Mouse (Mus musculus) C2C12 (cell line): Measurements from ENCODE around the gene Gfod2.

Experiments used
- CTCF ChIP-seq: IDR thresholded peaks from one replicate; pipeline ENCODE4 v1.5.1; 2011; ENCODE audit not compliant: control insufficient read depth, insufficient read depth, insufficient read length
- FOSL1 ChIP-seq: IDR thresholded peaks from one replicate; pipeline ENCODE4 v1.8.0; 2011; ENCODE audit warnings: mild to moderate bottlenecking, low read length; ENCODE audit not compliant: poor library complexity, insufficient read depth, severe bottlenecking
- MYOD1 ChIP-seq: IDR thresholded peaks from one replicate; pipeline ENCODE4 v1.6.1; 2011; ENCODE audit warnings: low read depth; ENCODE audit not compliant: control insufficient read depth, insufficient read length
- MYOG ChIP-seq: IDR thresholded peaks from one replicate; pipeline ENCODE4 v1.6.1; 2011; ENCODE audit not compliant: control insufficient read depth, insufficient read length; ENCODE audit errors: extremely low read depth
- USF1 ChIP-seq: IDR thresholded peaks from one replicate; pipeline ENCODE4 v1.6.1; 2011; ENCODE audit warnings: low read depth, mild to moderate bottlenecking, control low read depth, moderate library complexity

DNA sequence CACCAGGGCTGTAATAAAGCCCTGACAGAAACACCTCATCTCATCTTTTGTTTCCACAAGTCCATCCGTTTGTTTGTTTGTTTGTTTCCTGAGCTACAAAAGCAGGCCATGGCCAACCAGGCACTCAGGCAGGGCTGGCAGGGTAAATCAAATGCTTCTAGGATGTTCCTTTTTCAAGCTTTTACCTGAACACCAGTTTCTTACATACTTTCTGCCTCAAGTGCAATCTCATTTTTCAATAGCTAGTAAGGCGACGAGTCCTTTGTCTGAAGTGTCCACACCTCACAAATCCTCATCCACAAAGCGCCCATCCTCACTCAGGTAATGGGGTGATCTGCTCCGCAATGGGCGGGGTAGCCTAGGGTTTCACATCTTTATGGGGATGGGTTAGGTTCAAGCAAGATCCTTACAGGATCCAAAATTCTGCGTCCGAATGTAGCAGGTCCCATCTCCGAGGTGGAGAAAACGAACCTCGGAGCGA lies 628 bp downstream of the Gfod2 start:
- TF ChIP-seq CTCF (no peak), MYOG (no peak), USF1 (no peak), MYOD1 (no peak), FOSL1 (no peak)
